Mouse (Mus musculus) gastrocnemius, postnatal 14 days (tissue): ENCODE measurements around the gene Cnih2. TPM values are rescaled to one million over a fixed set of nuclear protein-coding genes. Genes with fewer than 3 reads are reported as not detected.

ENCODE experiments used
- DNase-seq: peaks from one replicate; pipeline ENCODE4 v3.0.0; 2021; ENCODE audit warnings: mixed read lengths
- intact Hi-C: fragments of 180-260 bp; cut with DNase I; formaldehyde crosslinking; loops from one replicate; pipeline ENCODE4 v1.15.1; 2025; ENCODE audit warnings: low total_unique reads
- long read RNA-seq, 2 experiments: library from polyadenylated mRNA; stranded (forward); transcript quantifications; one replicate each; pipeline ENCODE4 v2.0.0; 2021
- total RNA-seq, 2 experiments: library from RNA; stranded (reverse); gene quantifications; 2 replicates each; pipeline ENCODE4 v1.2.3; 2021

Cnih2 gene
- total RNA-seq: under 1 TPM; 0.14 to 0.40 TPM
- long read RNA-seq, experiment 1, partial matches to known transcripts: 1 of 1 reads
- long read RNA-seq, experiment 1, other reads (novel, unspliced or antisense): 0 of 1 reads
- long read RNA-seq, experiment 2: 0 reads

- intact Hi-C loops: no loop called here
- DNase-seq: peak; percentile 63
Observed at GRCm38 (mm10) chr19:5098363-5099143, at the start of gene Cnih2. Gene Cnih2, minus strand, starts transcription at chr19:5098521.

GRCm38 (mm10) chr19:5139640-5140039 is 41.3 kb upstream of the Cnih2 start:
- intact Hi-C loops: loop anchor here (2.0 to 5.0 kb wide), 2 partner anchors 23 to 47 kb away; no protein-coding TSS in a partner anchor
- DNase-seq: peak; percentile 21

- intact Hi-C loops: no loop called here
- no peak for DNase-seq
Observed at GRCm38 (mm10) chr19:5131237-5131636, 32.9 kb upstream of the Cnih2 start.

GRCm38 (mm10) chr19:5129770-5130169 is 31.4 kb upstream of the Cnih2 start:
- no peak for DNase-seq
- intact Hi-C loops: no loop called here

- intact Hi-C loops: no loop called here
- DNase-seq: no peak
Observed at GRCm38 (mm10) chr19:5124055-5124614, 25.8 kb upstream of the Cnih2 start.

- intact Hi-C loops: no loop called here
- DNase-seq: no peak
Observed at GRCm38 (mm10) chr19:5123241-5123640, 24.9 kb upstream of the Cnih2 start.

GRCm38 (mm10) chr19:5122492-5122891 is 24.2 kb upstream of the Cnih2 start:
- intact Hi-C loops: no loop called here
- no peak for DNase-seq

GRCm38 (mm10) chr19:5118384-5118698 is 20.0 kb upstream of the Cnih2 start, which contains the start of gene Klc2:
Gene Klc2, minus strand, starts transcription at chr19:5118560.
- intact Hi-C loops: no loop called here
- no peak for DNase-seq

GRCm38 (mm10) chr19:5117494-5118383 is 19.4 kb upstream of the Cnih2 start:
- DNase-seq: peak; percentile 87
- intact Hi-C loops: loop anchor here (2.0 kb wide), 1 partner anchor 21 kb away; no protein-coding TSS in a partner anchor

GRCm38 (mm10) chr19:5113783-5114182 is 15.5 kb upstream of the Cnih2 start:
- DNase-seq: no peak
- intact Hi-C loops: no loop called here

- intact Hi-C loops: no loop called here
- DNase-seq: no peak
Observed at GRCm38 (mm10) chr19:5109659-5110453, 11.5 kb upstream of the Cnih2 start.

GRCm38 (mm10) chr19:5108702-5109101 is 10.4 kb upstream of the Cnih2 start:
- intact Hi-C loops: no loop called here
- DNase-seq: no peak

GRCm38 (mm10) chr19:5108271-5108575 is 9.9 kb upstream of the Cnih2 start:
- intact Hi-C loops: no loop called here
- DNase-seq: no peak

- DNase-seq: no peak
- intact Hi-C loops: no loop called here
Observed at GRCm38 (mm10) chr19:5107556-5108270, 9.4 kb upstream of the Cnih2 start.

- peak; percentile 99 for DNase-seq
- intact Hi-C loops: no loop called here
Observed at GRCm38 (mm10) chr19:5106731-5107191, 8.4 kb upstream of the Cnih2 start, which contains the start of gene Rab1b. Gene Rab1b, minus strand, starts transcription at chr19:5107072.

- no peak for DNase-seq
- intact Hi-C loops: no loop called here
Observed at GRCm38 (mm10) chr19:5106074-5106473, 7.8 kb upstream of the Cnih2 start.

- intact Hi-C loops: no loop called here
- no peak for DNase-seq
Observed at GRCm38 (mm10) chr19:5097521-5098362, 579 bp downstream of the Cnih2 start.
